Mouse (Mus musculus): Measurements from ENCODE around the gene Ccdc185.

Ccdc185 gene

GRCm38 (mm10) chr1:182747081-182747480 lies 1.9 kb downstream of the Ccdc185 start:
- no peak for DNase-seq (ENCODE audit: low read depth, low spot score)

GRCm38 (mm10) chr1:182735891-182736290 lies 13.1 kb downstream of the Ccdc185 start:
- DNase-seq (ENCODE audit: low read depth, low spot score) = no peak

GRCm38 (mm10) chr1:182732695-182733094 lies 16.3 kb downstream of the Ccdc185 start:
- peak; percentile 16 for DNase-seq (ENCODE audit: low read depth, low spot score)

GRCm38 (mm10) chr1:182729002-182729401 lies 20.0 kb downstream of the Ccdc185 start:
- DNase-seq (ENCODE audit: low read depth, low spot score) = no peak

- DNase-seq (ENCODE audit: low read depth, low spot score) = no peak
Measured at GRCm38 (mm10) chr1:182727541-182727940, 21.4 kb downstream of the Ccdc185 start.

GRCm38 (mm10) chr1:182714236-182714935 lies 34.6 kb downstream of the Ccdc185 start:
- DNase-seq (ENCODE audit: low read depth, low spot score) = no peak

GRCm38 (mm10) chr1:182711360-182711933 lies 37.5 kb downstream of the Ccdc185 start:
- DNase-seq (ENCODE audit: low read depth, low spot score) = no peak

- no peak for DNase-seq (ENCODE audit: low read depth, low spot score)
Measured at GRCm38 (mm10) chr1:182707459-182707858, 41.5 kb downstream of the Ccdc185 start.

- DNase-seq (ENCODE audit: low read depth, low spot score) = peak; percentile 14
Measured at GRCm38 (mm10) chr1:182704882-182705281, 44.1 kb downstream of the Ccdc185 start.

- DNase-seq (ENCODE audit: low read depth, low spot score) = no peak
Measured at GRCm38 (mm10) chr1:182699392-182700347, 49.3 kb downstream of the Ccdc185 start.
